Mouse (Mus musculus): ENCODE data around the gene Idi2.
"Not testable (repeated sequence)": the region's sequence is repeated elsewhere in the genome, so short reads cannot be mapped to it uniquely, and the experiment has no call there.

Gene Idi2

DNA sequence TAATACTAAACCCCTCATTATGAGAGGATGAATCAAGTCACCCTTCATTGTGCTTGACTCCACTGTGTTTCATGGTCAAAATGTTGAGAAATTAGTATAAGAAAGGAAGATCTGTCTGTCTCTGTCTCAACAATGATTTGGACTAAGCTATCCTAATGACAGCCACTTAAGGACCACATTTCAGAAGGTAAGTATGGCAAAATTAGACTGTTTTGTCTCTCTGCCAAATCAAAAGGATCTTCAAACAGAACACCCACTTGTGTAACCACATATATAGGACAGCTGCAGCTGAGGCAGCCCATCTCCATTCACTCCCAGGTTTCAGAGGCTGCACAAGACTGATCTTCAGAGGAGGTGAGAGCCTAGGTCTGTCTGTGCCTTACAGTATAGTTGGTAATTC is at the start of gene Idi2:
Gene Idi2 (plus strand): TSS at position 301 of the 400 bp plus-strand sequence.
- not testable (repeated sequence) for DNase-seq

DNA sequence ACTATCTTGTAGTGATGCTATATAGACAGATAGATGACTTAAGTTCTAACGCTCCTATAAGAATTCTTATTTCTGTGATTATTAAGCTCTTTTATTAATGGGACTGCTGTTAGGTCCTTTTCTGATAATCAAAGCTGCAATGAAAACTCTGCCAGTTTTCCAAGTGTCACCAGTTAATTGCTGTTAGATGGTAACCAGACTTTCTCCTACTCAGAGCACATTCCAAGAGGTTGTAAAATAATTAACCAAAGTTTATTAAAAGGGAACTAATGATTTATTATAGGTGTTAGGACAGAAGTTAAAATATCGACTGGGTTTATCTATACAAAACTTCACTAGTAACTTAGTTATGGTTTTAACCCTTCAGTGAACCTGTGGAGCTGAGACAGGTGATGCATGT is 46.7 kb upstream of the Idi2 start:
- not testable (repeated sequence) for DNase-seq

DNA sequence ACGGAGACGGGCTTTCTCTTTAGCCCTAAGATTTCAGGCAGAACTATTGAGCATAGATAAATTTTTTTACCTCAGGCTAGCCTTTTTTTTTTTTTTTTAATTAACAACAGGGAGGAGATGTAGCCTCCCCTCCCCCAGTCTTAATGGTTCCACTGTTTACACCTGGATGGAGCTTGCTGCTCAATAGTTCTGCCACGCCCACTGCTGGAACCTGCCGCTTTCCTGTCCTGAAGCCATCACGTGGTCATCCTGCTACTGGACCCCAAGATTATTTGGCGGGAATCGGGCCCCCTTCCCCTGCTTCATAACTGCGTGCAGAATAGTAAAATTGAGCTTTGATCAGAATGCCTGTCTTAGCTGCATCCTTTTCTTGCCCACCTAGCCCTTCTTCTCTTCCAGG is 38.8 kb upstream of the Idi2 start:
- DNase-seq, result not testable (repeated sequence)

DNA sequence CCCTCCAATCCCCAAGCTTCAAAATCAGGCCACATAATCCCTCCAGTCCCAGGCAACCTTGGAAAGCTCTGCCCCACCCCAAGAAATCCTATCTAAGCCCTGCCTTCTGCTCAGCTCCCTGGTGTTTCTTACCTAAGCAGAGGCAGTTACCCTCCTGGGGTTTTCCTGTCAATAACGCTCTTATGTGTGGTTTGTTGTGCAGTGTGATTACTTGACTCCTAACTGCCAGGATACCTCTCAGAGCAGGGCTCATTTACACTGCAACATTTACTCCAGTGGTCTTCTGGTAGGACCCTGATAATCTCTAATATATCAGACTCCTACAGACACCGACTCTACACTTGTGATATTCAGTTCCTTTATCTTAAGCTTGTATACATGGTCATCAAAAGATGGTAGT is 19.2 kb upstream of the Idi2 start:
- no peak for DNase-seq

DNA sequence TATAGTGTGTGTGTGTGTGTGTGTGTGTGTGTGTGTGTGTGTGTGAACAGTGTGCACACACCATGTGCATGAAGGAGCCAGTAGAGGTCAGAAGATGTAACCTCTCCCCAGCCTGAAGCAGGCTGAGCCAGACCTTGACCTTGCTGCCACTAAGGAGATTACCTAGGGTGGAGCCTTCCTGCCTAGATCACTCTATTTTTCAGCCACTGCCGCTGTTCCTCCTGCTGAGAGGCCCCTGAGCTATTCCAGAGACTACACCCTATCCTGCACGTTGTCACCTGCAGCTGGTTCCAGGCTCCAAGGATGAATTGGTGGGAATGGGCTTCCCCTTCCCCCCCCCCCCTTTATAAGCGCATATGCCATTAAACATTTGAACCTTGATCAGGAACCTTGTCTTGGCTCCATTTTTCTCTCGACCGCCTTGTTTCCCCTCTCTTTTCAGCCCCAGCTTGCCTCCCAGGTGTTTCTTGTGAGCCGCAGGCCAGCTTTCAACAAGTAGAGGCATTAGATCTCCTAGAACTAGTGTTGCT is 15.0 kb upstream of the Idi2 start:
- DNase-seq, result not testable (repeated sequence)

DNA sequence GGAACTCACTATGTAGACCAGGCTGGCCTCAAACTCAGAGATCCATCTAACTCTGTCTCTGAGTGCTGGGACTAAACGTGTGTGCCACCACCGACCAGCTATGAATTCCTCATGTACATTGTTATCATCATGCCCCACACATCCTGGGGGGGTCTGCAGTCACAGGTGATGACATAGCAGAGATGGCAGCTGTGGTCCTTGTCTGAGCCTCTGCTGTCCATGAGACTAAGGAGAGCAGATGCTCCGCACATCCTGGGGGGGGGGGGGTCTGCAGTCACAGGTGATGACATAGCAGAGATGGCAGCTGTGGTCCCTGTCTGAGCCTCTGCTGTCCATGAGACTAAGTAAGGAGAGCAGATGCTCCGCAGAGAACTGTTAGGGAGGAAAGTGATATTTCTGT is 11.6 kb upstream of the Idi2 start:
- not testable (repeated sequence) for DNase-seq

DNA sequence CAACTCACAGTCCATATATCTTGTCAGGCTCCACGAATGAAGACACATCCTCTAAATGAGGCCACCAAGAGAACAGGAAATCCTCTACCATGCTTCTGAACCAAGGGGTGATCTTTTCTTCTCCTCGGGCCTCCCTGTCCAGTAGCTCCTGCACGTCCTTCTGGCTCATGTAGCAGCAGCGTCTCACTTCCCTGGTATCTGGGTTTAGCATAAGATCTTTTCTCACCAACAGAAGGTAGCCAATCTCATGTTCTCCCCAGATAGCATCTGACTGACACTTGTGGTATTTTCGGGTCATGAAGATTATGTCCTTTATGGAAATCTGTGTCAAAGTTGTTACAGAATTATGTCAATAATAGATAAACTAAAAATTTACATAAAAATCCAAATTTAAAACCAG is 11.0 kb upstream of the Idi2 start:
- DNase-seq, result not testable (repeated sequence)

DNA sequence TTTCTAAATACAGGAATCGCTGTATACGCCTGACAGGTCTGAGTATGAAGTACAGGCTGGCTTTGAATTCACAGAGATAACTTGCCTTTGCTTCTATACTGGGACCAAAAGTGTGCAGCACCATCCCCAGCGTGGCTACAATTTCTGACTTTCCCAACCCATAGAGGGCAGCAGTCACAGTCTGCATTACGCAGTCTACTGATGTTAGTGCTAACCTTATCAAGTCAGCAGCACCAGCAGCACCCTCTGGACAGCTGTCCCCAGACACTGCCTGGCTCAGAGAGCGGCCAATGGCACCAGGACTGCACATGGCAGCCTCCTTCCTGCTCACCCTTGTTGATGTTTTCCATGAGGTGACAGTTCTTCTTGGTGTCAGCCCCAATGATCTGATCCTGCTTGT is 8.8 kb upstream of the Idi2 start:
- not testable (repeated sequence) for DNase-seq

DNA sequence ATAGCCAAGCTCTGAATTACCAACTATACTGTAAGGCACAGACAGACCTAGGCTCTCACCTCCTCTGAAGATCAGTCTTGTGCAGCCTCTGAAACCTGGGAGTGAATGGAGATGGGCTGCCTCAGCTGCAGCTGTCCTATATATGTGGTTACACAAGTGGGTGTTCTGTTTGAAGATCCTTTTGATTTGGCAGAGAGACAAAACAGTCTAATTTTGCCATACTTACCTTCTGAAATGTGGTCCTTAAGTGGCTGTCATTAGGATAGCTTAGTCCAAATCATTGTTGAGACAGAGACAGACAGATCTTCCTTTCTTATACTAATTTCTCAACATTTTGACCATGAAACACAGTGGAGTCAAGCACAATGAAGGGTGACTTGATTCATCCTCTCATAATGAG is 4.5 kb upstream of the Idi2 start, which contains the start of gene Gm9745:
Gene Gm9745 (minus strand): TSS at position 101 of the 400 bp plus-strand sequence.
- not testable (repeated sequence) for DNase-seq

DNA sequence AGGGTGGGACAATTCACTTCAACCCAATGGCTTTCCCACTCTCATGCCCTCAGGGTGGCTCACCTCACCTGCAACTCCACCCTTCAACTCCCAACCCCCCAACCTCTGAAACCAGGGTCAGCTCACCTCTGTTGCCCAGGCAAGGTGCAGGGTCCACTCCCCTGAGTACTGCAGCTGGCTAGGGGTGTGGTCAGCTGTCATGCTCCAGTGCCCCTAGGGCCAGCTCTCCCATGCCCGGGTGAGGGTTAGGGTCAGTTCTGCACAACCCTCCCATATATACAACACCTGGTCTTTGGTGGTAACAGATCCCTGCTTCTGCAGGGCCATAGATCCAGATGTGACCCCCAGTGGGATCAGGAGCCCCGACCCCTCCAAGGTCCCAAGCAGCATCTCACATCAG is 2.5 kb downstream of the Idi2 start:
- not testable (repeated sequence) for DNase-seq

DNA sequence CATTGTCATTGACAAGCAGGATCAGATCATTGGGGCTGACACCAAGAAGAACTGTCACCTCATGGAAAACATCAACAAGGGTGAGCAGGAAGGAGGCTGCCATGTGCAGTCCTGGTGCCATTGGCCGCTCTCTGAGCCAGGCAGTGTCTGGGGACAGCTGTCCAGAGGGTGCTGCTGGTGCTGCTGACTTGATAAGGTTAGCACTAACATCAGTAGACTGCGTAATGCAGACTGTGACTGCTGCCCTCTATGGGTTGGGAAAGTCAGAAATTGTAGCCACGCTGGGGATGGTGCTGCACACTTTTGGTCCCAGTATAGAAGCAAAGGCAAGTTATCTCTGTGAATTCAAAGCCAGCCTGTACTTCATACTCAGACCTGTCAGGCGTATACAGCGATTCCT is 4.2 kb downstream of the Idi2 start:
- DNase-seq, result not testable (repeated sequence)

DNA sequence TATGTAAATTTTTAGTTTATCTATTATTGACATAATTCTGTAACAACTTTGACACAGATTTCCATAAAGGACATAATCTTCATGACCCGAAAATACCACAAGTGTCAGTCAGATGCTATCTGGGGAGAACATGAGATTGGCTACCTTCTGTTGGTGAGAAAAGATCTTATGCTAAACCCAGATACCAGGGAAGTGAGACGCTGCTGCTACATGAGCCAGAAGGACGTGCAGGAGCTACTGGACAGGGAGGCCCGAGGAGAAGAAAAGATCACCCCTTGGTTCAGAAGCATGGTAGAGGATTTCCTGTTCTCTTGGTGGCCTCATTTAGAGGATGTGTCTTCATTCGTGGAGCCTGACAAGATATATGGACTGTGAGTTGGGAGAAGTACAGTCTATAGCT is 6.4 kb downstream of the Idi2 start:
- DNase-seq, result not testable (repeated sequence)

DNA sequence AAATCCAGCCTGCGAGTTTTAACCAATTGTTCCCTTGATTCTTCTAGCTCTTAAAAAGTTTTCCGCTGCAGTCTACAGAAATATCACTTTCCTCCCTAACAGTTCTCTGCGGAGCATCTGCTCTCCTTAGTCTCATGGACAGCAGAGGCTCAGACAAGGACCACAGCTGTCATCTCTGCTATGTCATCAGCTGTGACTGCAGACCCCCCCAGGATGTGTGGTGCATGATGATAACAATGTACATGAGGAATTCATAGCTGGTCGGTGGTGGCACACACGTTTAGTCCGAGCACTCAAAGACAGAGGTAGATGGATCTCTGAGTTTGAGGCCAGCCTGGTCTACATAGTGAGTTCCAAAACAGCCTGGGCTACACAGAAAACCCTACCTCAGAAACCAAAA is 6.9 kb downstream of the Idi2 start:
- not testable (repeated sequence) for DNase-seq

DNA sequence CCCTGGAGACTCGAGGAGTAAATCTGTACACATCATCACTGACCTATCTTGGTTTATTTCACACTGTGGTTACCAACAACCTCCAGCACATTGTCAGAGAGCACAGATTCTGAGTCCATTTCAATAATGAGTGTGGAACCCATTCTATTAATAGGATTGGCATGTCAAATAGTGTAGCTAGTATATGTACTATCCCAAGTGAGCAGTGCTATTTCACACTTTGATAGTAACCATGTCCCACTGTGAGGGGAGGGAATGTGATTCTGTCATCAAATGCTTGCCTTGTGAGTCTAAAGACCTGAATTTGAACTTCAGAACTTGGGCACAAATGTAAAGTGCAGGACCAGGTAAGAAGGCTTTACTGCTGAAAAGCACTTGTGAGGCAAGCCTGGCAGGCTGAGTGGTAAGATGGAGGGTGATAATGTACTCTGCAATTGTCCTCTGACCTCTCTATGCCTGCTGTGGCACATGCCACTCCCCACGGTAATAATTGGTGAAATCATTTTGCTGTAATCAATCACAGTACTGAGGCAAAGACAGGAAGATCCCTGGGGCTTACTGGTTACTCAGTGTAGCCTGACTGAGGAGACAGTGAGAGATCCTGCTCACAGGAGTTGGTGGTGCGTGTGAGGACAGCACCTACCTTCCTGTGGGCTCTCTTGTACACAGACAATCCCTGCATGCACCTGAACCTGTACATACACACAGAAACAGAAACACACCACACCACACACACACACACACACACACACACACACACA is 8.6 kb downstream of the Idi2 start:
- not testable (repeated sequence) for DNase-seq

DNA sequence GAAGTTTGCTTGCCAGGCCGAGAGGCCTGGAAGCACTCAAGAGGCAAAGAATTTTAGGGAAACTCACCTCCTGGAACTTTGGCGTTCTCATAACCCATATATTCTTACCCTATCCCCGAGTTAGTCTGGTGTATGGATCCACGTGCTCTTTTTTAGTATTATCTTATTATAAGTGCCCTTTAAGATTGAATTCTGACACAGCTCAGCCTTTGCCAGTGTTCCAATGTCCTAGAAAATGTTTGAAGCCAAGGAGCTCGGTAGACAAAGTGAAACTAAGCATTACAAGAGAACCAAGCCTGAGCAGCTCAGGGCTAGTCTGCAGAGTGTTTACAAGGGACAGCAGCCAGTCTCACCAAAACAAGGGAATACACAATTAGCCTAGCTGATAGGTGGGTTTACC is 9.6 kb downstream of the Idi2 start:
- not testable (repeated sequence) for DNase-seq

DNA sequence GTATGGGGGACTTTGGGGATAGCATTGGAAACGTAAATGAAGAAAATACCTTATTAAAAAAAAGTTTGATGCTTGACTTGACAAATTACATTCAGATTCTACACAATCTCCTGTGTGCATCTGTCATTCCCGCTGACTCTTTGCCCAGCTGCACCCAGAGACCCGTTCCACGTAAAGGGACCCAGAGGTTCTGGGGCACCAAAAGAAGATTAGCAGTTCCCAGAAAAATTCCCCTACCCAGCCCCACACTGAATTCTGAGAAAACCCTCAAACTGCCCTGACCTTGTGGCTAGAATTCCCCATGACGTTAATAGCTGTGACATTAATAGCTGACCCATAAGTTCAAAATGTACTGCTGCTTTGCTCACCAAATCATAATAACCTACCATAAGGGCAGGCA is 12.6 kb downstream of the Idi2 start:
- DNase-seq, result no peak

DNA sequence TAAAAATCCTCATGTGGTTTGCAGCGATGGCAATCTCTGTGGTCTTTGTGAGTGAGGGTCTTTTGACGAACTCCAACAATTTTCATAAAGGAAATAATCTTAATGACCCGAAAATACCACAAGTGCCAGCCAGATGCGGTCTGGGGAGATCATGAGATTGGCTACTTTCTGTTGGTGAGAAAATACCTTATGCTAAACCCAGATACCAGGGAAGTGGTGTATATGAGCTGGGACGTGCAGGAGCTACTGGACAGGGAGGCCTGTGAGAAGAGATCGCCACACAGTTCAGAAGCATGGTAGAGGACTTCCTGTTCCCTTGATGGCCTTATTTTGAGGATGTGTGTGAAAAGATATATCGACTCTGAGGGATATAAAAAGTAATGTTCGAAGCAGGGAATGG is 15.1 kb downstream of the Idi2 start:
- DNase-seq, result no peak

DNA sequence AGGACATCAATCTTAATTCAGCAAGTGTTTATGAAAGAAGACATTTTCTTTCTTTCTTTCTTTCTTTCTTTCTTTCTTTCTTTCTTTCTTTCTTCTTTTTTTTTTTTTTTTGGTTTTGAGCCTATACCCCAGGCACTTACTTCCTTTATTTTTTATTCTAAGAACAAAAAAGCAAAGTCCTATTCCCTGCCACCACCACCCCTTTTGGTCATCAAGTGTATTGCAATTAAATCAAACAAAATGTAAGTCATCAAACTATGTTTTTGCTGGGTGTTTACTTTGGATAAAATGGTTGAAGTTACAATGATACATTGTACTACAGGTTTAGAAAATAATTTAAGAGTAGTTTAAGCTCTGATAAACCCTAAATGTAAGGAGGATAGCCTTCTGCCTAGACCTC is 19.7 kb downstream of the Idi2 start:
- no peak for DNase-seq

DNA sequence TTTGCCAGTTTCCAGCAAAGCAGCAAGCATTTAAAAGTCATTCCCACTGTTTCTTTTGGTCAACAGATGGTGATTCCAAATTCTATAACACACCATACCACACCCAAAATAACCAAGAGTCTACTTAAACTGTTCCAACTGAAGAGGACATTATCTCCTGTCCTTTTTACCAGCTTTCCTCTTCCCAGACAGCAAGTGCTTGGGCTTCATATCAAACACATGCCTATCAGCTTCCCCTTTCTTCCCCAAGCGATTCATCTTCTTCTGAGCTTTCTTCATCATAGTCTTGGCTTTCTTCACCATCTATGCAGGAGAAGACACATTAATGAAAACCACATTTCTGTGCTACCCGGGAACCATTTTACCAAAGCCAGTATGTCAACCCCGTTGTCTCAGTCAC is 20.3 kb downstream of the Idi2 start:
- DNase-seq, result no peak

DNA sequence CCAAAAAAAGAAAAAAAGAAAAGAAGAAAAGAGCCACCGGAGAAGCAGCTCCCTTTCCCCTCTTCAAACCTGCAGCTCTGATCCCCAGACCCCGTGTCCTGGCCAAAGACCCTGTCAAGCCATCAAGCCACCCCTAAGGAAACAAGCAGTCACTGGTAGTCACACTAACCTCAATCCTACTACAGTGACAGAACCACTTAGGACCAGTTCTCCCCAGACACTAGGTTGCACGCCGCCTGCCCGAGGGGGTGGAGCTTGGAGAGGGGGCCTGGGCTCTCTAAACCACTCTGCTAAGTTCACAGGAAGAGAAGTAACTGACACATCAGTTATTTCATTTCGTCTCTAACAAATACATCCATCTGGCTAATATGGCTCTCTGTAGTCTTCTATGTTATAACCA is 39.6 kb downstream of the Idi2 start:
- no peak for DNase-seq

DNA sequence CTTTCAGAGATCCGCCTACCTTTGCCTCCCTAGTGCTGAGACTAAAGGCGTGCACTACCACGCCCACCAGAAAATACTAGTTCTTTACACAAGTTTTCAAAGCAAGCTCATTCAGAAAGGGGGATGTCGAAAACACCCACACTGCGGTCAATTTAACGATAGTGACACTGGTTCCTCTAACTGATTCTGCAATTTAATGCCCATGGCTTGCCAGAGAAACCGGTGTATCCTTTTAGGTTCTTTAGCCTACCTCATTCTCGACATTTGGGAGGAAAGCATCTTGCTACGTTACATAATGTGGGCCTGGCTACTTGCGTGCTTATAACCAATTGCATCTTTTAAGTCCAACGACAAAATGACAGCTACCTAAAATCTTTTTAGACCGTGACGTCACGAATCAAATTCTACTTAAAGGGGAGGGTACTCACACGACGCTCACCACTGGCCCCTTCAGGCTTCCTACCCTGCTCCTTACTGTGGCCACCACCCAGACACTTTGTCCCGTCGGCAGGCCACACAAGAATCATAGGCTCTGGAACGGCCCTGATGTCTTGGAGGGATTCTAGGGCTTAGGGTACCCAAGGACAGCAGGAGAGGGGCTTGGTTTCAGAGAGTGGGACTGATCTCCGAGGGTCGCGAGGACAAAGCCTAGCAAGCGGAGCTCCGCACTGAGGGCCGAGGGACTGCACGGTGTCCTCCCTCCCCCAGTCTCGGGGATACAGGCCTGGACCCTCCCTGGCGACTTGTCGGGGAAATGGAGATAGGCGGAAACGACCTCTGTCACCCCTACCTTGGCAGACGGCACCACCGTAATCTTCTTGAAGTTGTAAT is 42.7 kb downstream of the Idi2 start:
- DNase-seq, result peak in 1 of 2 experiments; percentile 2

DNA sequence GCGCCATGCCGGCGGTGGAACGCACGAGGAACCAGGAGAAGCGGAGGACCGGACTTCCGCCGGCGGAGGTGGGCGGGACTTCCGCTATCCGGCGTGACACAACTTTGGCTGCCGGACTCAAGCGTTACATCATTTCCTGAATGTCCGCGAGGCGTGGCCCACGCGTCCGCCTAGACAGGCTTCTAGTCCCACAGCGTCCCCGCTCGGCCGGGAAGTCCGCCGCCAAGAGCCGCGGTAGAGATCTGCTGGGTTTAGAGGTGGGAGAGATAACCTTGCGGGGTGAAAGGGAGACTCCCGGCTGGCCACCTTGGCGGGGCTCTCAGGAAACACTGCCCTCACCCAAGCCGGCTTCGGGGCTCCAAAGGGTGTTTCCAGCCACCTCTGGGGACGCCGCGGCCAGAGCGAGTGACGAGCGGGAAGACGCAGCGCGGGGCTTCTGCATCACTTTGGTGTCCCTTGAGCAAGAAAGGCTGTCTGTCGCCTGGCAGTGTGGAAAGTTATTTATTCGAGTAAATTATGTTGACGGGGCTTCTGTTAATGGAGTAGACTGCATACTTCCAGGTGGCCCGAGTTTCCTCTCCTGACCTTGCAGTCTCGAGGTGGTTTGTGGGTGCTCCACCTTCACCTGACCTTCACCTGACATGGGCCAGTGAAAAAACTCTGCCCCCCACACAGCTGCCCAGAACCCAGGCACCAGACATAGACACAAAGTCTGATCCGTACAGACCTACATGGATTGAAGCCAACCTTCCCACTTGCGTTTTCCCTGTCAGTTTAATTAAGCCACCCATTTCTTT is 43.5 kb downstream of the Idi2 start, which contains the start of gene Gtpbp4:
Gene Gtpbp4 (minus strand): TSS at position 94 of the 797 bp plus-strand sequence.
- peak; percentile 96 to 99 for DNase-seq

DNA sequence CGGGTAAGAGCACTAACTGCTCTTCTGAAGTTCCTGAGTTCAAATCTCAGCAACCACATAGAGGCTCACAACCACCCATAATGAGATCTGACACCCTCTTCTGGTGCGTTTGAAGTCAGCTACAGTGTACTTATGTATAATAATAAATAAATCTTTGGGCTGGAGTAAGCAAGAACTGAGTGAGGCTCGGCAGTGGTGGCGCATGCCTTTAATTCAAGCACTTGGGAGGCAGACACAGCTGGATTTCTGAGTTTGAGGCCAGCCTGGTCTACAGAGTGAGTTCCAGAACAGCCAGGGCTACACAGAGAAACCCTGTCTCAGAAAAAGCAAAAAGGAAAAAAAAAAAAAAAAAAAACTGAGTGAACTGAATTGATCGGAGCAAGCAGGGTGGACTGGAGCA is 44.6 kb downstream of the Idi2 start:
- DNase-seq, result not testable (repeated sequence)

All from cerebellum, postnatal 14 days (tissue).